Mouse (Mus musculus): ENCODE results near the gene Klhl2.

DNA sequence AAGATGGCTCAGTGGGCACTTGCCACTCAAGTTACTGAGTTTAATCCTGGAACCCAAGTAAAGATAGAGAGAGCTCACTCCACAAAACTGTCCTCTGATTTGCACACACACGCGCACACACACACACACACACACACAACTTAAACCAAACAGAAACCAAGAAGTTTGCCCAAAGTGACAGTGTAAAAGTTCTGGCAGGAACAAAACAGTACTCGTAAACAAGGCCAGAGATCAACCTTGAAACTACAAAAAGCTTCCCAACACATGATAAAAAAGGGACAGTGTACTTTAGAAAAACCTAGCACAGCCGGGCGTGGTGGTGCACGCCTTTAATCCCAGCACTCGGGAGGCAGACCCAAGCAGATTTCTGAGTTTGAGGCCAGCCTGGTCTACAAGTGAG lies 121.7 kb downstream of the Klhl2 start:
- no peak for TF ChIP-seq POLR2A (IDR thresholded peaks at IDR 0.05; ENCODE audit: insufficient read length, low read depth)
- no peak for TF ChIP-seq TCF3 (IDR thresholded peaks at IDR 0.05; ENCODE audit: insufficient read length, low read depth)
- TF ChIP-seq MAX (IDR thresholded peaks at IDR 0.05; ENCODE audit: low read depth): no peak
